Mouse (Mus musculus) forebrain, embryonic 10.5 days (tissue): ENCODE measurements at regions not wholly inside any gene's neighbourhood (a gene's known extent, or its start where the extent isn't known, plus 50 kb on each side); places are given as distances from the start of the nearest gene placed in this dataset.

Experiments
- DNase-seq: peaks from one replicate; pipeline ENCODE4 v3.0.0-alpha.2; 2017; ENCODE audit warnings: low spot score; ENCODE audit errors: extremely low spot score
- H3K27ac ChIP-seq: fragments of 300-500 bp; sonication (generic); 2 replicates; pipeline ENCODE4 v1.5.1; 2016; ENCODE audit warnings: mild to moderate bottlenecking
- H3K27me3 ChIP-seq: fragments of 300-500 bp; sonication (generic); 2 replicates; pipeline ENCODE4 v1.6.1; 2016; ENCODE audit warnings: mild to moderate bottlenecking; ENCODE audit not compliant: poor library complexity, severe bottlenecking
- H3K36me3 ChIP-seq: fragments of 300-500 bp; sonication (generic); replicated peaks from 2 replicates; pipeline ENCODE4 v1.6.1; 2016; ENCODE audit warnings: mild to moderate bottlenecking, moderate library complexity
- H3K4me1 ChIP-seq: fragments of 300-500 bp; sonication (generic); 2 replicates; pipeline ENCODE4 v1.6.1; 2016
- H3K4me3 ChIP-seq: fragments of 300-500 bp; sonication (generic); 2 replicates; pipeline ENCODE4 v1.5.1; 2016; ENCODE audit warnings: mild to moderate bottlenecking, moderate library complexity
- H3K9me3 ChIP-seq: fragments of 300-500 bp; sonication (generic); 2 replicates; pipeline ENCODE4 v1.6.1; 2016; ENCODE audit warnings: mild to moderate bottlenecking, moderate library complexity
- WGBS: fragments of 180-500 bp; shearing (Covaris S2); methylation state at CpG from one replicate; pipeline ENCODE4 v1.1.7; 2016; 5-methylcytosine and 5-hydroxymethylcytosine counted together

GRCm38 (mm10) chr16:50508673-50509528, 76.7 kb upstream of the Bbx start:
- Histone ChIP-seq H3K27ac (no peak overlapping the region), H3K36me3 (no peaks in the 10 kb centered on the region), H3K27me3 (no peaks in the 10 kb centered on the region), H3K9me3 (no peaks in the 10 kb centered on the region), H3K4me1 (no peaks in the 10 kb centered on the region), H3K4me3 (no peak overlapping the region)
- no peak for DNase-seq
- WGBS = 86% methylated on average over 14 of the region's 14 CpGs

- no peaks in the 10 kb centered on the region for H3K27me3 ChIP-seq
- no peaks in the 10 kb centered on the region for H3K36me3 ChIP-seq
- H3K4me3 ChIP-seq = no peak overlapping the region
- no peak for DNase-seq
- no peak overlapping the region for H3K27ac ChIP-seq
- WGBS = 72% methylated on average over 3 of the region's 3 CpGs
- no peaks in the 10 kb centered on the region for H3K9me3 ChIP-seq
- no peaks in the 10 kb centered on the region for H3K4me1 ChIP-seq
These were observed 72.4 kb upstream of the Bbx start for GRCm38 (mm10) chr16:50504619-50505018.

- no peaks in the 10 kb centered on the region for H3K36me3 ChIP-seq
- WGBS = 81% methylated on average over 7 of the region's 7 CpGs
These were observed 66.7 kb upstream of the Bbx start for GRCm38 (mm10) chr16:50498909-50499308.

DNA sequence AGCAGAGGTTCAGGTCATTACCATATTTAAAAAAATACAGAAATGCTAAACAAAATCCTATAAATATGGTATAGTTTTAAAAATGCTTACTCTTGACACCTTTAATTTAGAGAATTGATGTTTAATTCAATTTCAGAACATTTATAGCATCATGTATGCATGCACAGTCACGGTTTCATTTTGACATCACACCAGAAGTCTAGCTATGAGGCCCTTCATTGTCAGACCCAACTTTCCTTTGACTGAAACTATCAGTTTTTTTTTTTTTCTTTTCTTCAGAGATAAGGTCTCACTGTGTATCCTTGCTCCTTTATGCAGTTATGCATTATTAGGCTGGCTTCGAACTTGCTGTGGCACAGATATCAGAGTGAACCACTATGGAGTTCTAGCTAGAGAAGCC, 61.5 kb upstream of the Bbx start:
- Histone ChIP-seq H3K27ac (no peak overlapping the region), H3K4me1 (0 out of 2 replicates have a peak, but pooled peaks cover 8% of the 10 kb centered on the region), H3K4me3 (no peak overlapping the region), H3K36me3 (no peaks in the 10 kb centered on the region), H3K27me3 (no peaks in the 10 kb centered on the region), H3K9me3 (no peaks in the 10 kb centered on the region)
- no peak for DNase-seq
- WGBS = 94% methylated on average over 2 of the region's 2 CpGs

More at GRCm38 (mm10) chr16:50498909-50499308, 66.7 kb upstream of the Bbx start:
- no peaks in the 10 kb centered on the region for H3K27me3 ChIP-seq
- DNase-seq = no peak
- no peaks in the 10 kb centered on the region for H3K4me1 ChIP-seq
- H3K27ac ChIP-seq = no peak overlapping the region
- H3K4me3 ChIP-seq = no peak overlapping the region
- H3K9me3 ChIP-seq = no peaks in the 10 kb centered on the region

- 93% methylated on average over 6 of the region's 6 CpGs for WGBS
- DNase-seq = no peak
- no peaks in the 10 kb centered on the region for H3K9me3 ChIP-seq
- 0 out of 2 replicates have a peak, but pooled peaks cover 8% of the 10 kb centered on the region for H3K4me1 ChIP-seq
- H3K27me3 ChIP-seq = no peaks in the 10 kb centered on the region
- H3K36me3 ChIP-seq = no peaks in the 10 kb centered on the region
- no peak overlapping the region for H3K4me3 ChIP-seq
- H3K27ac ChIP-seq = no peak overlapping the region
These were observed 57.1 kb upstream of the Bbx start for GRCm38 (mm10) chr16:50489244-50489643.

GRCm38 (mm10) chr16:50482360-50482786, 50.2 kb upstream of the Bbx start:
- no peak for DNase-seq
- Histone ChIP-seq H3K27ac (no peak overlapping the region), H3K4me1 (peaks cover 5% of the 10 kb centered on the region; the same call in 1 of the 2 replicates), H3K27me3 (no peaks in the 10 kb centered on the region), H3K36me3 (no peaks in the 10 kb centered on the region), H3K4me3 (no peak overlapping the region), H3K9me3 (no peaks in the 10 kb centered on the region)
- WGBS = 38% methylated on average over 9 of the region's 9 CpGs
